Mouse (Mus musculus): ENCODE data around the gene Abl2.

DNA sequence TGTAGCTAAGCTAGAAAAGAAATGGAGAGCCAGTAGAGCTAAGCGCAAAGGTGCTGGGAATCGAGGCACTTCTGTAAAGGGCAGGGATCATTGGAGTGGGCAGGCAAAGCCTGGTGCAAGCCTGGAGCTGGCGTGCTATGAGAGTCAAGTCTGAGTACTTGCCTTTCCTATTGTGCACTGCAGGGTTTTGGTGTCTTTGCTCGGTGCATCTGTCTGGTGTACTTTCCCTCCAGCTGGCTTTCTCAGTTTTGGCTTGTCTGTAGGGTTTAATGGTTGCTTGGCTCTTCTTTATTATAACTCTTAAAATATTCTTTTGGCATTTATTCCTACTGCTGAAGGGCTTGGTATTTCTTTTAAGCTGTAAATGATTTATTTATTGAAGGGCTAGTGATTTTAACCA is 14.4 kb downstream of the Abl2 start:
- no peak for TF ChIP-seq CTCF (IDR thresholded peaks at IDR 0.05; ENCODE audit: low read depth, low read length)
- no peak for TF ChIP-seq POLR2A (IDR thresholded peaks at IDR 0.05; ENCODE audit: extremely low read depth, insufficient read depth, low read length)

Data from liver, adult 2 months (tissue).